Mouse (Mus musculus) ES-E14 (cell line): ENCODE data around the gene Spata5. TPM values are rescaled to one million over a fixed set of nuclear protein-coding genes. Genes with fewer than 3 reads are reported as not detected.

Source experiments
- DNase-seq: peaks from one replicate; pipeline ENCODE4 v3.0.0-alpha.2; 2013; ENCODE audit warnings: low read depth, low spot score
- H3K27ac ChIP-seq: 2 replicates; pipeline ENCODE4 v1.5.1; 2012; ENCODE audit warnings: low read depth, mild to moderate bottlenecking, low read length, moderate library complexity, mixed read lengths; ENCODE audit not compliant: poor library complexity, insufficient read depth, severe bottlenecking
- H3K36me3 ChIP-seq: 2 replicates; pipeline ENCODE4 v1.6.1; 2012; ENCODE audit warnings: mild to moderate bottlenecking, low read length, moderate library complexity, mixed read lengths; ENCODE audit not compliant: control insufficient read depth, poor library complexity, insufficient read depth, severe bottlenecking
- H3K4me1 ChIP-seq, 2 experiments: fragments of 150-350 bp in 1 of 2; sonication (generic) in 1 of 2; 2 replicates each; pipeline ENCODE4 v1.6.1; 2012; ENCODE audit warnings: low read length in 2 of 2, mild to moderate bottlenecking in 1 of 2, mixed read lengths in 1 of 2; ENCODE audit not compliant: control insufficient read depth in 2 of 2, insufficient read depth in 2 of 2, poor library complexity in 1 of 2
- H3K4me3 ChIP-seq, 2 experiments: fragments of 150-350 bp in 1 of 2; sonication (generic) in 1 of 2; 2 replicates each; pipeline ENCODE4 v1.5.1; 2012; ENCODE audit warnings: low read length in 2 of 2, low read depth in 1 of 2, mild to moderate bottlenecking in 1 of 2, mixed read lengths in 1 of 2; ENCODE audit not compliant: insufficient read depth in 1 of 2, poor library complexity in 1 of 2, severe bottlenecking in 1 of 2
- H3K9ac ChIP-seq: 2 replicates; pipeline ENCODE4 v1.6.1; 2012; ENCODE audit warnings: low read depth, mild to moderate bottlenecking, low read length, mixed read lengths; ENCODE audit not compliant: poor library complexity, insufficient read depth, severe bottlenecking
- H3K9me3 ChIP-seq: fragments of 150-350 bp; sonication (generic); 2 replicates; pipeline ENCODE4 v1.6.1; 2012; ENCODE audit warnings: low read depth, mild to moderate bottlenecking, low read length; ENCODE audit not compliant: control insufficient read depth, insufficient read depth
- CHD2 ChIP-seq: IDR thresholded peaks from 2 replicates; pipeline ENCODE4 v1.6.1; 2014; ENCODE audit warnings: mild to moderate bottlenecking, low read depth, low read length, inconsistent platforms
- HCFC1 ChIP-seq: IDR thresholded peaks from 2 replicates; pipeline ENCODE4 v1.6.1; 2012; ENCODE audit warnings: low read length, inconsistent platforms, borderline replicate concordance; ENCODE audit not compliant: insufficient read depth
- MAFK ChIP-seq: IDR thresholded peaks from 2 replicates; pipeline ENCODE4 v1.6.1; 2014; ENCODE audit warnings: mild to moderate bottlenecking, low read depth, low read length, inconsistent platforms; ENCODE audit not compliant: insufficient read depth
- ZC3H11A ChIP-seq: IDR thresholded peaks from 2 replicates; pipeline ENCODE4 v1.6.1; 2012; ENCODE audit warnings: low read depth, mild to moderate bottlenecking, inconsistent platforms, low read length, borderline replicate concordance
- ZNF384 ChIP-seq: IDR thresholded peaks from 2 replicates; pipeline ENCODE4 v1.6.1; 2012; ENCODE audit warnings: low read depth, low read length, inconsistent platforms
- in situ Hi-C, 2 experiments: fragments of 600-800 bp; cut with MboI; formaldehyde crosslinking; loops; one replicate each; pipeline ENCODE4 v1.15.1; 2025; ENCODE audit warnings: low sequenced_read_pairs in 2 of 2, inconsistent platforms in 1 of 2; ENCODE audit not compliant: unreplicated experiment in 2 of 2
- total RNA-seq: library from RNA; depleted of rRNA; stranded (reverse); fragments of 300-350 nt; gene quantifications from 2 replicates; pipeline ENCODE4 v1.2.3, GENCODE M21; 2012

Spata5 gene
- total RNA-seq, 1 experiment: 54.3 TPM

DNA sequence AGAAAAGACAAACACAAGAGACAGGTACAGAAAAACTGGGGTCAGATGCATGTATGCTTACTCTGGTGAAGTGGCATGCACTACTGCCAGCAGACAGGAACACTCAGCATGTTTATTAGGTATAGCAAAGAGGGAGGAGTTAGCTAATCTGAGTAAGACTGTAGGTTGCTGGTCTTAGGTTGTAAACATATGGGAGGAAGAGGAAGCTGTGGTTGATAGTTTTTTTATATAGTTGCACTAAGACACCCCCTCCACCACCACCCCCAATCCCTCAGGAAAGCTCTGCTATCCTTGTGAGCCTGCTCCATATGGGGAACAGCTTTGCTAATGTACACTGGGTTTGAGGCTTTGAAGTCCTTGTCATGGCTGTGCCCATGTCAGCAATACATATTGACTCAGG is 10.7 kb downstream of the Spata5 start:
- DNase-seq: no peak
- Histone ChIP-seq H3K4me3 (no peak overlapping the region), H3K36me3 (peaks cover 10% of the 10 kb centered on the region), H3K9ac (no peak overlapping the region), H3K4me1 (no peaks in the 10 kb centered on the region), H3K9me3 (no peaks in the 10 kb centered on the region), H3K27ac (no peak overlapping the region)
- in situ Hi-C loops: no loop called here
- no peak for TF ChIP-seq ZNF384
- no peak for TF ChIP-seq MAFK
- no peak for TF ChIP-seq CHD2
- TF ChIP-seq ZC3H11A: no peak
- TF ChIP-seq HCFC1: no peak

DNA sequence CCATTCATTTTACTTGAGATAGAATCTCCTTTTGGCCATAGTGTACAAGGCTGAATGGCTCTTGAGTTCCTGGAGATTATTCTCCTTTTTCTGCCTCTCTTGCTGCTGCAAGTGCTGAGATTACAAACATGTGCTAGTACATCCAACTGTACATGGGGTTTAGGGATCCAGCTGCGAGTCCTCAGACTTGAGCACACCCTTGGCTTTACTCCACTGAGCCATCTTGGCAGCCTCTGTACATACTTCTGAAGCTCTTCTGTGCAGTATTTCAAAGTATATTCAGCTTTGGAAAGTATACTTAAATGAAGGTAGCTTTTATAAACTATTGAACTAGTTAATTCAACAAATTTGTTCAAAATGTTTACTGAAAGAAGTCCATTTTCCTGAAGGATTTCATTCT is 20.1 kb downstream of the Spata5 start:
- TF ChIP-seq MAFK (no peak), ZNF384 (no peak), CHD2 (no peak), ZC3H11A (no peak), HCFC1 (no peak)
- H3K9me3 ChIP-seq: no peaks in the 10 kb centered on the region

DNA sequence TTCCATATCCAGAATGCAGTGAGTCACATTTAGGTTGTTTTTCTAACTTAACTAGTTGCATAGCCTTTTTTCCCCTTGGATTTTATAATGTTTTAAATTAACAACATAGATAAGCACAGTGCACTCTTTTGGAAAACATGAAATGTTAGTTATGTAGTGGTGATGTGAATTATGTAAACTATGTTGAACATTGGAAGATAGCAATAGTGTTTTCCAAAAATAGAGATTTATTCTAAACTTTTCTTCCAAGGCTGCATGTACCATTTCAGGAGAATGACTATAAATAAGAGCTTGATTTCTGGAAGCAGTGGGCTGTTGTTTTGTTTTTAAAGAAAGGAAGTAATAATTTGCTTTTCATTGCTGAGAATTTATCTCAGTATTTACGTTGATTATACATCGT is 23.7 kb downstream of the Spata5 start:
- TF ChIP-seq ZNF384 (no peak), ZC3H11A (no peak), MAFK (no peak), HCFC1 (no peak), CHD2 (no peak)
- no peaks in the 10 kb centered on the region for H3K4me1 ChIP-seq
- H3K36me3 ChIP-seq: peaks cover 2% of the 10 kb centered on the region; the same call in 1 of the 2 replicates
- no peak overlapping the region for H3K9ac ChIP-seq
- in situ Hi-C loops: no loop called here
- DNase-seq: no peak
- H3K4me3 ChIP-seq: no peak overlapping the region
- H3K9me3 ChIP-seq: no peaks in the 10 kb centered on the region
- no peak overlapping the region for H3K27ac ChIP-seq

More for the DNA sequence above, 20.1 kb downstream of the Spata5 start:
- no peak overlapping the region for H3K27ac ChIP-seq
- peaks cover 2% of the 10 kb centered on the region; the same call in 1 of the 2 replicates for H3K36me3 ChIP-seq
- no peak for DNase-seq
- no peak overlapping the region for H3K4me3 ChIP-seq
- no peaks in the 10 kb centered on the region for H3K4me1 ChIP-seq
- in situ Hi-C loops: no loop called here
- no peak overlapping the region for H3K9ac ChIP-seq

DNA sequence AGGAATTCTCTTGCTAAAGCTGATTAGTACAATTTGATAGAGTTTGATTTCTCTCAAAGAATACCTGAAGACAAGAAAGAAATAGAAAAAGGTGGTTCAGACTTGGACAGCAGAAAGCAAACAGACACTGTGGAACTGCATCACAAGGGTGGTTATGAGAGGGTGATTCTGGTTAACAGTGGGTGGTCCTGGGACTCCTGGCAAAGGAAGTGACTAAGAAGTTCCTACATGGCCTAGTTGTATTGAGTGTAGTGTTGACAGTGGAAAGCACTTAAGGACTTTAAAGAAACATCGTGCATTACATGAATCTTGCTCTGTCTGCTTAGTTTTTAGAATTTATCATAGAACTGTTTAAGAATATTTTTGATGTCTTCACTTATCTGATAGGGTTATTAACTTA is 36.3 kb downstream of the Spata5 start:
- in situ Hi-C loops: no loop called here
- Histone ChIP-seq H3K9ac (no peak overlapping the region), H3K36me3 (no peaks in the 10 kb centered on the region), H3K9me3 (no peaks in the 10 kb centered on the region), H3K4me3 (no peak overlapping the region), H3K27ac (no peak overlapping the region), H3K4me1 (no peaks in the 10 kb centered on the region)
- DNase-seq: no peak
- no peak for TF ChIP-seq HCFC1
- no peak for TF ChIP-seq MAFK
- no peak for TF ChIP-seq ZC3H11A
- TF ChIP-seq ZNF384: no peak
- no peak for TF ChIP-seq CHD2

DNA sequence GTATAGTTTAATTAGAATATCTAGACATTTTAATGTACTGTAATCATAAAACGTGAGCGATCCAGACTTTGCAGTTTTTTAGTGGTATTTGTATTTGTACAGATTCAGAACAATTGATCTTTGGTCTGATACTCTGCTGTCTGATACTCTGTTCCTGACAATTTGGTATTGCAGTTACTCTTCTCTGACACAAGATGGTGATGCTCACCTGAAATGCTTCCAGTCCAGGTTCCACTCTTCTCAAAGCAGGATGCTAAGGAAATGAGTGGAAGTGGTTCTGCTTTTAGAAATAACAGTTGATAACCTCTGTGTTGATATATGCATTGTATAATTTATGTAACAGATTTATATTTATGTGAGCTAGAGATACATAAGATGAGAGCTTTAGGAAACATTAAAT is 48.5 kb downstream of the Spata5 start:
- TF ChIP-seq ZC3H11A (no peak), HCFC1 (no peak), MAFK (no peak), CHD2 (no peak), ZNF384 (no peak)
- DNase-seq: no peak
- no peaks in the 10 kb centered on the region for H3K9me3 ChIP-seq
- H3K4me1 ChIP-seq: no peaks in the 10 kb centered on the region
- in situ Hi-C loops: no loop called here
- H3K9ac ChIP-seq: no peak overlapping the region
- H3K36me3 ChIP-seq: no peaks in the 10 kb centered on the region
- H3K4me3 ChIP-seq: no peak overlapping the region
- no peak overlapping the region for H3K27ac ChIP-seq
